Mouse (Mus musculus): Measurements from ENCODE around the gene Fads3.

The Fads3 gene

DNA sequence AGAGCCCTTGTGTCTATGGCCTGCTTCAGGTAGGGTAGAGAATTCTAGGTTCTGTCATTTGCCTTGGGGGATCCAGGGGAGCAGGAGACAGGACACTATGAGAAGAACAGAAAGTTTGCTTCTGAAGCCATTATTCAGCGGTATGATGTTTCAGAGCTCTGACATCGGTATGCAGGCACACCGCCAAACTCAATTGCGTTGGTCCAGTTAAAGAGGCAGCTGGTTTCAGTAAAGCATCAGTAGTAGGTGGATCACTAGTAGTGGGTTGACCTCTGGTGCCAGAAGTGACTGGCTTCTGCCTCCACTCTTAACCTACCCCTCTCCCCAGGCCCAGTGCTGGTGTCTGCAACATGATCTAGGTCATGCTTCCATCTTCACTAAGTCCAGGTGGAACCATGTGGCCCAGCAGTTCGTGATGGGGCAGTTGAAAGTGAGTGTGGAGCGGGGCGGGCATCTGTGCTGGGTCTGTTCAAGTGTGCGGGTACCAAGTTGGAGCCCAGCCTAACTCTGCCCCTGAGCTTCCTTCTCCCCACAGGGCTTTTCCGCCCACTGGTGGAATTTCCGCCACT is 12.4 kb downstream of the Fads3 start:
- DNase-seq: no peak

- no peak for DNase-seq
These were observed 13.1 kb downstream of the Fads3 start for GRCm38 (mm10) chr19:10054361-10055075.

DNA sequence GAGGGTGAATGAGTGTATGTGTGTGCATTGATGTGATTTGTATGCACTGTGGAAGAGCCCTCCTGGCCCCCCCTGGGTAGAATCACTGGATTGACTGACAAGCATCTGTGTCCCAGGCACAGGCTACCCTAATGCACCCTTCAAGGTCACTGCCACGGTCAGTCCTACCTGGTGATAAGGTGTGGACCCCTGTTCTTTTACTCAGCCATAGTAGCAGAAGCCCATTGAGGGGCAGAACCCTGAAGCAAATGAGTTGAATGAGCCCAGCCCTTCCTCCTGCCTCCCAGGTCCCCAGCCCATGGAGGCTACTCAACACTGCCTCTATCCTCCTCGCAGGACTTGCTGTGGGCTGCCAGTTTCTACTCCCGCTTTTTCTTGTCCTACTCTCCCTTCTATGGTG is 13.9 kb downstream of the Fads3 start:
- no peak for DNase-seq

DNA sequence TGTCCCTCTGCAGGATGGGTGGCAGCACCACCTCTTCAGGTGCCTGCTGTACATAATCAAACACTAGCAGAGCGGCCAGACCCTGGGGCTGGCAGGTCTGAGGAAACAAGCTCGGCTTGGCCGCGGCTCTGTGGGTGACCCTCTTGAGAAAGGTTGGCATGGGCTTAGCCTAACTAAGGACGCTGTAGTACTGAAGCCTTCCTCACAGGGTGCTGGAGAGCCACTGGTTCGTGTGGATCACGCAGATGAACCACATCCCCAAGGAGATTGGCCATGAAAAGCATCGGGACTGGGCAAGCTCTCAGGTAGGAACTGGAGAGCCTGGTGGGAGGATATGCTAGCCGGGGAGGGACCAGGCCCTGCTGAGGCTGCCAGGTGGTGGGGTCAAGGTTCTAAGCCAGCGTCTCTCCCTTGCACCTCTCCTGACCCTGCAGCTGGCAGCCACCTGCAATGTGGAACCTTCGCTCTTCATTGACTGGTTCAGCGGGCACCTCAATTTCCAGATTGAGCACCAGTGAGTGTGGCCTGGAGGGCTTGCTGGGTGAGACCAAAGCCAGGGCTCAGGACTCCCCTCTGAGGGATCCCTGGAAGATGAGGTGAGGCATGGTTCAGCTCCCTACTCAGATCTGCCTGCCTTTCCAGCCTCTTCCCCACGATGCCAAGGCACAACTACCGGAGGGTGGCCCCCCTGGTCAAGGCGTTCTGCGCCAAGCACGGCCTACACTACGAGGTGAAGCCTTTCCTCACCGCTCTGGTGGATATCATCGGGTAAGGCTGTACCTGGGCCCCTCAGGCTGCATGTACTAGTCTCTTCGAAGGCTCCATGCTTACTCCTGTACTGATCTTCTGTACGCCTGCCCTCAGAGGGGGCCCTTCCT is 14.7 kb downstream of the Fads3 start:
- DNase-seq: peak; percentile 68

GRCm38 (mm10) chr19:10056686-10057085 is 15.3 kb downstream of the Fads3 start:
- DNase-seq: no peak

DNA sequence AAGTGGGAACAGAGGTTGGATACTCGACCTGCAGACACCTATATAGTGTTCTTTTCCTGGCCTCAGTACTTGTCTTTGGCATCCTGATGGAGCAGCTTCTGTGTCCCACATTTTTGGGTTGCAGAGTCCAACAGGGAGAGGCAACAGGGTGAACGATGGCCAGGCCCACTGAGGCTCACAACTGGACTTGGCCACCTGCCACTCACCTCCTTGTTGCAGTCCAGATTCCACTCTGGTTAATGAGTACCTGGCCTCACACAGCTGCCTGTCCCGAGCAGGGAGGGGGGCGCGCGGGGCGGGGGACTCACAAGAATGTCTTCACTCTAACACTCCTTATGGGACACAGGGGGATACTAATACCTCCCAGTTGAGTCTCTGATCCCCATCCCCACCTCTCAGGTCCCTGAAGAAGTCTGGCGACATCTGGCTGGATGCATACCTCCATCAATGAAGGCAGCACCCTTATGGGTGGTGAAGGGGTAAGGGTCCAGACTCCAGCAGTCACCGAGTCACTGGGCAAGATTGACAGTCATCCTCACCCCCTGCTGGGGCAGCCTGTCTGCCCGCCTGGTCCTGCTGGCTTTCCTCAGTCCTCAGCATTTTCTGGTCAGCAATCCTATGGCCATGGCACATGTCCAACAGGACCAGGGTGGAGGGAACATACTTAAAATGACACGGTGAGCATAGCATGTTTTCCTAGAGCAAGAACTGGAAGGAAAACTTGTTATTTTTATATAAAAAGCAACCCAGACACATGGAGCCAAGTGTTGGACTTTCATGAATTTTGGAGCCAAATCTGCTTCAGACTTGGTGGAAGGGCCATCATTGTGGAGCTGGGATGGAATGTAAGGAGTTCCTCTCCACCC is 16.4 kb downstream of the Fads3 start:
- DNase-seq: peak; percentile 94

GRCm38 (mm10) chr19:10058352-10058825 is 17.0 kb downstream of the Fads3 start:
- DNase-seq: no peak

DNA sequence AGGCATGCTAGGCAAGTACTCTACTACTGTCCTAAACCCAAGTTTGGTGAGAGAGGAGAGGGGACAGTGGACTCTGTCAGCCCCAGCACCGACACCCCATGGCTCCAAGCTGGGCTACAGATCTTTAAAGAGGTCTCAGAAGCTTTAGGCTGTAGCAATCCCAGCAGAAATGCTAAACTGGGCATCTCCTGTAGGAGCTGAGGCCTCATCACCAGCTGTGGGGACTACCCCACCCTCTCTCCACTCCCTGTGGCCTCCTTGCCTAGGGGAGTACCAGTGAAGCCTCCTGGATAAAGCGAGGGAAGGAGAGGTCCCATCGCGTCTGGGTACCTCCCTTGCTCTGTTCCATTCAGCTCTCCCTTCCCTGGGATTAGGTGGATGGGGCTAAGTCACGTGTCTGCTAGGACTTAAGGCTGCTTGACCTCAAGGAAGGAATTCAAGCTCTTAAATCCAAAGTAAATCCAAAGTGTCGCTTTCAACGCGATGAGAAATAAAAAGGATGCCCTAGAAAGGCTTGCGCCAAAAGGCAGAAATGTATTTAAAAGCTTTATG is 17.6 kb downstream of the Fads3 start:
- no peak for DNase-seq

GRCm38 (mm10) chr19:10059911-10060567 is 18.7 kb downstream of the Fads3 start:
- peak; percentile 62 for DNase-seq

GRCm38 (mm10) chr19:10060783-10061590 is 19.6 kb downstream of the Fads3 start:
- no peak for DNase-seq

GRCm38 (mm10) chr19:10061624-10062023 is 20.3 kb downstream of the Fads3 start:
- DNase-seq: no peak

GRCm38 (mm10) chr19:10062292-10062691 is 20.9 kb downstream of the Fads3 start:
- DNase-seq: no peak

DNA sequence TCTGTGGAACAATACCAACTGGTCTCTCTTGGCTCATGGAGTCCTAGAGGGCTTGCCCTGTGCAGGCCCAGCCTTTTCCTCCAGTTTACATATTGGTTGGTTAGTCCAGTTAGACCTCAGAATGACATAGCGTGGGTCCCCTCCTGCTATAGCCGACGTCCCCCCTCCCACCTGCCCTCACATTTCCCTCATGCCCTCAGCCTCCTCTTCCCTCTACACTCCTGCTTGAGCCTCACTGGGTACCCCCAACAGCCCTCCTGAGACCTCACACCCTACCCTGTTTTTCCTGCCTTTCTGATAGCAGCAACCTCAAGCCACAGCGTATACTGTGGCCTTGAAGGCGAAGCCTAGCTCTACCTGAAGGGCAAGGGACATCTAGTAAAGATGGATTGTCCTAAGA is 21.5 kb downstream of the Fads3 start:
- DNase-seq: no peak

DNA sequence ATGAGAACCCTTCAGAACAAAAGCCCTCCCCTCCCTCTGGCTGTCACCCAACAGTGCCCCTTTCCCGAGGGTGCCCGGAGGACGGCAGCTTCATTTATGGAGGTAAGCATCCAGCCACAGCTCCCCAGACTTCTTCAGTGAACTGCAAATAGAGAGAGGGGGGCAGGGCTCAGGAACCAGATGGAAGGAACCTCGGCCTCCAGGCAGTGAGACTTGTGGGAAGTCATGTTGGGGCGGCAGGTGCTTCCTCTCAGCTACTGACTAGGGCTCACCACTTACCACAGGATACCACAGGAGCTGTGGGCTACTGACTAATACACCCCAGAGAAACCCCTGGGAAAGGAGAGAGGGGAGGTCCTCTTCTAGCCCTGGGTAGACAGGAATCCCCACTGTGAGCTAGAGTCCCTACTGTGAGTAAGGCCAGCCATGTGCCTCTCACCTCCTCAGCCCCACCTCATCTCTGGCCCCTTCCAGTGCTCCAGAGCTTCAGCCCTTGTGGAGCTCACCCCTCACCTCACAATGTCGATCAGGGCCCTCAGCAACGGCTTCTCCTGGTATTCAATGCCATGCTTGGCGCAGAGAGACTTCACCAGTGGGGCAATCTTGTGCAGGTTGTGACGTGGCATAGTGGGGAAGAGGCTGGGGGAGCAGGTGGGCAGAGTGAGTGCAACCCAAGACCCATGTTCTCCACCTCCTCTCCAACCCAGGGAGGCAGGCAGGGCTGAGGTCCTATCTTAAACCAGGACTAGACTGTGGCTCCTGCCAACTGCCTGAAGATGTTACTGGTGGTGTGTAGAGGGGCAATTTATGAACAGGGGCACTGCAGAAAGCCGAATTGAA is 23.0 kb downstream of the Fads3 start:
- no peak for DNase-seq

GRCm38 (mm10) chr19:10065465-10066188 is 24.3 kb downstream of the Fads3 start:
- no peak for DNase-seq

GRCm38 (mm10) chr19:10066189-10066500 is 24.8 kb downstream of the Fads3 start:
- no peak for DNase-seq

GRCm38 (mm10) chr19:10066502-10066901 is 25.1 kb downstream of the Fads3 start:
- DNase-seq: no peak

DNA sequence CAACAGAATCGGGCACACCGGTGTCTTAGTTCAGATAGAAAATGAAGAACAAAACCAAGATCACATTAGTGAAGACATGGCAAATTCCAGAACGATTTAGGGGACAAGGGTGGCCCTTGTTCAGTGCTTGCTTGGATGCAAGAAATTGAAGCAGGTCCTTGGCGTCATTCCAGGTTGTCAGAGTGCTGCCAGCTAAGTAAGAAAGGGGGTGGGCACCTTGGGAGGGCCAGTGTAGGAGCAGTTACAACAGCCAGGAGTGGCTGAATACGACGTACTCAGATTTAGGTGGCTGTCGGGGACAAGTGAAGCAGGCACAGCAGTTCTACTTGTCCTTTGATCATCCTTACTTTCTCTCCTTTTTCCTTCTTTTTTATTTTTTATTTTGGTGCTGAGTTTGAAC is 26.3 kb downstream of the Fads3 start:
- no peak for DNase-seq
